Mouse (Mus musculus): ENCODE data around the gene Cask. TPM values are rescaled to one million over a fixed set of nuclear protein-coding genes. Genes with fewer than 3 reads are reported as not detected.
"Not testable (repeated sequence)": the region's sequence is repeated elsewhere in the genome, so short reads cannot be mapped to it uniquely, and the experiment has no call there.

Gene Cask
- total RNA-seq, 2 experiments from 2014 or later, result 105 to 107 TPM

GRCm38 (mm10) chrX:13822792-13823191, 28.4 kb downstream of the Cask start:
- Histone ChIP-seq H3K4me3 (no peak overlapping the region), H3K27ac (no peak overlapping the region)
- no peak for DNase-seq (ENCODE audit: extremely low spot score in 1 of 2, low spot score in 2 of 2)
- TF ChIP-seq CTCF (IDR thresholded peaks at IDR 0.05), result no peak
- intact Hi-C loops (cut with DNase I), result no loop called here

DNA sequence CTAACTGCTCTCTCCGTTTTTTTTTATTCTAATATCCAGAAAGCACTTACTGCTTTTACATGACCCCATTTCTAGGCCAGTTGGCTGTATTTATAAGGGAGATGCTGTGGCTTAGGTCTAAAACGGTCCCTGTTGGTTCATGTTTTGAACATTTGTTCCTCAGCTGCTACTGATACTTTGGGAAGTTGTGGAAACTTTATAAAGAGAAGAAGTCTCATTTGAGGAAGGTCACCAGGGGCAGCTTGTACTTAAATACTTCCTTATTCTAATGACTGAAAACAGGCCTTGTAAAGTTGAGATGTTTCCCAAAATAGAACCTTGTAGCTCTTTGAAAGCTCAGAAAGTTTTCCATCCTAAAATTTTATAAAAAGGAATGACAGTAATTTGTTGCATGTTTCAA, 52.4 kb downstream of the Cask start:
- Histone ChIP-seq H3K4me3 (no peak overlapping the region), H3K27ac (no peak overlapping the region)
- no peak for TF ChIP-seq CTCF (IDR thresholded peaks at IDR 0.05)
- intact Hi-C loops (cut with DNase I), result no loop called here
- DNase-seq (ENCODE audit: extremely low spot score in 1 of 2, low spot score in 2 of 2), result no peak

- DNase-seq (ENCODE audit: extremely low spot score in 1 of 2, low spot score in 2 of 2), result no peak
- Histone ChIP-seq H3K27ac (no peak overlapping the region), H3K4me3 (no peak overlapping the region)
- no peak for TF ChIP-seq CTCF (IDR thresholded peaks at IDR 0.05)
- intact Hi-C loops (cut with DNase I), result no loop called here
These were observed 85.5 kb downstream of the Cask start for GRCm38 (mm10) chrX:13765672-13766071.

DNA sequence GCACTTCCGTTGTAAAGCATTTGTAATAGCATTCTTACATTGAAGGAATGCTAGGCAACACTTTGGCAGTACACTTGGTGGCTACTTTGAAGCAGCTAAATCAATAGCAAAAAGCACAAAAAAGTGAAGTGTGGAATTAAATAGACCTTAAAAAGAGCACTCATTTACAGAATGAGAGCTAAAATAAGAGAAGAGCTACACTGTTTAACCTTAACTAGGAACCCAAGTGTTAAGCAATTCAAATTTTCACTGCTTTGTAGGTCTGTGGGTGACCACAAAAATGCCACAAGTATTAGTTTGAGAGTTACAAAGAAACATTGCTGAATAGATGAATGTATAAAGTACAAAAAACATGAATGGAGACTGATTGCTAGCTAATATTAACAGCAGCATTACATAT, 86.1 kb downstream of the Cask start:
- intact Hi-C loops (cut with DNase I), result no loop called here
- TF ChIP-seq CTCF (IDR thresholded peaks at IDR 0.05), result no peak
- Histone ChIP-seq H3K27ac (no peak overlapping the region), H3K4me3 (no peak overlapping the region)
- DNase-seq (ENCODE audit: extremely low spot score in 1 of 2, low spot score in 2 of 2), result no peak

GRCm38 (mm10) chrX:13757279-13758005, 93.7 kb downstream of the Cask start:
- Histone ChIP-seq H3K4me3 (no peak overlapping the region), H3K27ac (no peak overlapping the region)
- intact Hi-C loops (cut with DNase I), result loop anchor here (5.0 kb wide), 1 partner anchor 90 kb away; no protein-coding TSS in a partner anchor
- DNase-seq (ENCODE audit: extremely low spot score in 1 of 2, low spot score in 2 of 2), result no peak
- peak; percentile 16 for TF ChIP-seq CTCF (IDR thresholded peaks at IDR 0.05)

DNA sequence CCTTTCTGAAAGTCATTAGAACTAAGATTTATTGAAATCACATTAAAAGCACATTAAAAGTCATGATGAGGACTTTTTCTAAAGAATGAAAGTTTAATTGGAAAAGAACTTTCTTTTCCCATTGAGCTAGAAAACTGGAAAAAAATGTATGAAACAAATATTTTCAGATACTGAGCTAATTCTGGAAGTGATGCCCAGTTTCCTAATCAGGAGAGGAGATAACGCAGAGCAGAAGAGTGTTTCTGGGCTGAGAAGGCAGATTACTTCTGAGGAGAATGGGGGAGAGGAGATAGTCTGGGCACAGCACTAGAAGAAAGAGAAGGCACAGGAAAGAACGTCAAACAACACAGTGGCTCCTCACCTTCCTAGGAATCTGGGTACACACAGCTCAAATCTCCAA, 110.1 kb downstream of the Cask start:
- no peak for DNase-seq (ENCODE audit: extremely low spot score in 1 of 2, low spot score in 2 of 2)
- Histone ChIP-seq H3K27ac (no peak overlapping the region), H3K4me3 (no peak overlapping the region)
- no peak for TF ChIP-seq CTCF (IDR thresholded peaks at IDR 0.05)
- intact Hi-C loops (cut with DNase I), result no loop called here

- DNase-seq (ENCODE audit: extremely low spot score in 1 of 2, low spot score in 2 of 2); intact Hi-C loops (cut with DNase I); H3K4me3 ChIP-seq; H3K27ac ChIP-seq: not testable (repeated sequence)
These were observed 120.4 kb downstream of the Cask start for GRCm38 (mm10) chrX:13730785-13731184.

DNA sequence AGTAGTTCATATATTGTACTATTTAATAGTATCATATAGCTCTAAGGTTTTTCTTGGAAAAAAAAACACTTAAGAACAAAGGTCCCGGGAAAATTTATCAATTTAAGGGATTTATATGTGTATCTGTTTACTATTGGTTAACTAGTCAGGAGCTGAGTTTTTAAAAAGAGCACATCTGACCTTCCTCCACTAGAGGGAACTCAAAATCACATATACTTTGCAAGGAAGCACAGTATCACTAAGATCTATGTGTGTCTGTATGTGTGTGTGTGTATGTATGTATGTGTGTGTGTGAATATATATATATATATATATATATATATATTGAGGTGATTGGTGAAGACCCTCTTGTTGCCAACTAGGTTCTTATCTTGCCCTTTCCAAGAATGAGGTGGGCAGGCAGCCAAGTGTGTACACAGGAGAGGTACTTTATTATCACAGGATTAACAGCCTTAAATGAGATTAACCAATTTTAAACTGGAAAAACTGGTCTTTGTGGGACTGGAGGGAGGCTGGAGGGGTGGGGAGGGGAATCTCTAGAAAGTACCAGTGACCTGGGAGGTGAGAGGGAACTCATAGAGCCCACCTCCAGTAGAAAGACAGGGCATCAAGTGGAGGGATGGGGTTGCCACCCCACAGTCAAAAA, 121.2 kb downstream of the Cask start:
- peak; percentile 34 for TF ChIP-seq CTCF (IDR thresholded peaks at IDR 0.05)
- intact Hi-C loops (cut with DNase I), result no loop called here
- H3K4me3 ChIP-seq, result no peak overlapping the region
- no peak overlapping the region for H3K27ac ChIP-seq
- no peak for DNase-seq (ENCODE audit: extremely low spot score in 1 of 2, low spot score in 2 of 2)

GRCm38 (mm10) chrX:13725573-13726403, 125.4 kb downstream of the Cask start:
- no peak for DNase-seq (ENCODE audit: extremely low spot score in 1 of 2, low spot score in 2 of 2)
- no peak overlapping the region for H3K27ac ChIP-seq
- no peak overlapping the region for H3K4me3 ChIP-seq
- intact Hi-C loops (cut with DNase I), result no loop called here
- no peak for TF ChIP-seq CTCF (IDR thresholded peaks at IDR 0.05)

GRCm38 (mm10) chrX:13720296-13720829, 130.8 kb downstream of the Cask start:
- no peak overlapping the region for H3K27ac ChIP-seq
- H3K4me3 ChIP-seq, result no peak overlapping the region
- TF ChIP-seq CTCF (IDR thresholded peaks at IDR 0.05), result no peak
- intact Hi-C loops (cut with DNase I), result no loop called here
- no peak for DNase-seq (ENCODE audit: extremely low spot score in 1 of 2, low spot score in 2 of 2)

DNA sequence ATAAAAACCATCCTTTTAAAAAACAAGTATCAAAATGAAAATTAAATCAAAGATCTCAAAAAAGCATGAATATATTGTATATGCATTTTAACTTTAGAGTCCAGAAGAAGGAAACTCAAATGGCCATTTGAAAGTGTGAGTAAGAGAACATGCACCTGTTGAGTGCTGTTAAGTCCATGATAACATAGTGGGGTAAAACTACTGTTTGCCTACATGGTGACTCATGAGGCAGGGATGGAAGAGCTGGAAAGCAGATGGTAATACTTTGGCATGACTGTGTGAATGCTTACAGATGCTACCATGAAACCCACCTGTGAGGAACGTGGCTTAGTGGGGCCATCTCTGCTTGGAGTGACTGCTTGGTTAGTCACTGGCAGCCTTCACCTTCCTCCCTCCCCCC, 132.9 kb downstream of the Cask start:
- no peak for TF ChIP-seq CTCF (IDR thresholded peaks at IDR 0.05)
- Histone ChIP-seq H3K27ac (no peak overlapping the region), H3K4me3 (no peak overlapping the region)
- DNase-seq (ENCODE audit: extremely low spot score in 1 of 2, low spot score in 2 of 2), result no peak
- intact Hi-C loops (cut with DNase I), result loop anchor here (5.0 kb wide), 1 partner anchor 129 kb away; no protein-coding TSS in a partner anchor

Measured in left cerebral cortex, adult 2 months (tissue).